Mouse (Mus musculus) stomach, postnatal 0 days (tissue): ENCODE results near the gene Plpp2. TPM values are rescaled to one million over a fixed set of nuclear protein-coding genes. Genes with fewer than 3 reads are reported as not detected.
A peak's percentile ranks its signal among the peaks of the same experiment; 100 is the strongest.

Experiments
- ATAC-seq: fragments of 200-750 bp; cut with Nextera tagmentation; 2 replicates; pipeline ENCODE4 v1.8.0; 2017; ENCODE audit not compliant: low FRiP score, low TSS enrichment
- DNase-seq: peaks from one replicate; pipeline ENCODE4 v3.0.0-alpha.2; 2016; ENCODE audit warnings: low spot score
- H3K27ac ChIP-seq: fragments of 300-500 bp; sonication (generic); replicated peaks from 2 replicates; pipeline ENCODE4 v1.5.1; 2014; ENCODE audit warnings: mild to moderate bottlenecking, control low read depth
- H3K27me3 ChIP-seq: fragments of 300-500 bp; sonication (generic); 2 replicates; pipeline ENCODE4 v1.6.1; 2014; ENCODE audit warnings: low read length; ENCODE audit not compliant: control insufficient read depth, insufficient read depth
- H3K36me3 ChIP-seq: fragments of 300-500 bp; sonication (generic); 2 replicates; pipeline ENCODE4 v1.6.1; 2014; ENCODE audit warnings: low read length, mixed read lengths; ENCODE audit not compliant: control insufficient read depth, insufficient read depth
- H3K4me1 ChIP-seq: fragments of 300-500 bp; sonication (generic); replicated peaks from 2 replicates; pipeline ENCODE4 v1.6.1; 2014; ENCODE audit warnings: antibody characterized with exemption; ENCODE audit not compliant: control insufficient read depth, insufficient read depth
- H3K4me2 ChIP-seq: fragments of 300-500 bp; sonication (generic); replicated peaks from 2 replicates; pipeline ENCODE4 v1.6.1; 2014; ENCODE audit warnings: low read depth, mild to moderate bottlenecking, control low read depth, moderate library complexity
- H3K4me3 ChIP-seq: fragments of 300-500 bp; sonication (generic); 2 replicates; pipeline ENCODE4 v1.5.1; 2014; ENCODE audit warnings: low read depth, low read length, control low read depth
- H3K9ac ChIP-seq: fragments of 300-500 bp; sonication (generic); 2 replicates; pipeline ENCODE4 v1.6.1; 2014; ENCODE audit warnings: mild to moderate bottlenecking, low read length, control low read depth, mixed read lengths
- H3K9me3 ChIP-seq: fragments of 300-500 bp; sonication (generic); 2 replicates; pipeline ENCODE4 v1.6.1; 2016; ENCODE audit warnings: low read length; ENCODE audit not compliant: control insufficient read depth
- CTCF ChIP-seq: IDR thresholded peaks from 2 replicates; pipeline ENCODE4 v1.5.1; 2016; ENCODE audit warnings: antibody characterized with exemption, low read depth, mild to moderate bottlenecking, moderate library complexity
- EP300 ChIP-seq: optimal IDR thresholded peaks from 2 replicates; pipeline ENCODE3; 2016; ENCODE audit warnings: antibody characterized with exemption
- WGBS: fragments of 180-500 bp; shearing (Covaris S2); extraction: QIAGEN DNeasy Blood & Tissue Kit; methylation state at CpG from one replicate; pipeline ENCODE4 v1.1.7; 2014; 5-methylcytosine and 5-hydroxymethylcytosine counted together
- polyA plus RNA-seq: library from polyadenylated mRNA; unstranded; fragments of >200 nt; fragmentation: Nextera tagmentation; extraction: Ambion mirVana; gene quantifications from 2 replicates; pipeline ENCODE4 v1.2.1, GENCODE M21; 2015

Plpp2 gene
- 81.8 and 92.1 TPM in 2 replicates for polyA plus RNA-seq

DNA sequence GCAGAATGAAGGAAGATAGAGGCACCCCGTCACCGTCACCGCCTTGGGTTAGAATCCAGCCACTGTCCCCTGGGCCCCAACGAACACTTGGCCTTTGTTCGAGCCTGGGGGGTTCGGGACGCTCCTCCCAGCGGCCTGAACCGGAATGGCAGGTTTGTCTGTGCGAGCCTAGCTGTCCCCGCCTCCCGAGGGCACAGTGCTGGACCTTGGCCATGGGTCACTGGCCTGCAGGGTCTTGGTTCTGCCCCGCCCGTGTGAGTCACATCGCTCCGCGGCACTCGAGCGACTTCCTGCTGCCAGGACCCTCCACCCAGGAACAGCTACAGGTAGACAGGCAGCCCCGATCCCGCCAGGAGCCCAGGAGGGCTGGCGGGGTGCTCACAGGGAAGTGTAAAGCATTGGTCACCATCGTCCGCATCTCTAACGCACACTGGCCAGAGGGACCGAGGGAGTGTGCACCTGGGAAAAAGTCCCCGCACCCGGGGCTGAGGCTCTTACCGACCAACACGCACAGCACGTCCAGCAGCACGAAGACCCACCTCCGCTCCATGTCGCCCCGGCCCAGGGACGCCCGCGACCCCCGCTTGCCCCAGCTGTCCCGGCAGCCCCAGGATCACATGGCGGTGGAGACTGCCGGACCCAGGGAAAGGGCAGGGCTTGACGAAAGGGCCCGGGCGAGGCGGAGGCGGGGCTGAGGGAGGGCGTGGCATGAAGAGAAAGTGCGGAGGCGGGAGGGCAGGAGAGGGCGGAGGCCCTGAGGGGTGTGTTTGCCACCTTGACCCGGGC is at the start of gene Plpp2:
TSS of gene Plpp2 (minus strand) at position 671 of the 786 bp plus-strand sequence.
- under 1% methylated on average over 50 of the region's 52 CpGs for WGBS

DNA sequence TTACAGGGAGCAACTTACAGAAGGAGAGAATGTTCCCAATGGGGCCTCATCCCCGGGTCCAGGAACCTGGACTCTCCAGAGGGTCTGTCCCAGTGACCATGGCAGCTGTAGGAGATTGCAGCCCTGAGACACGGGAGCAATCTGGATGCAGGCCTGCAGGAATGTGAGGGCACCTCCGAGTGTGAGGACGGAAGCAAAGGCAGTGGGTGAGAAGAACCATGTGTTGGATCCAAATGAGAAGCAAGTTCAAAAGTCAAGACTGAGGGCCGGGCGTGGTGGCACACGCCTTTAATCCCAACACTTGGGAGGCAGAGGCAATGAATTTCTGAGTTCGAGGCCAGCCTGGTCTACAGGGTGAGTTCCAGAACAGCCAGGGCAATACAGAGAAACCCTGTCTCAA is 47.9 kb upstream of the Plpp2 start:
- Histone ChIP-seq H3K27ac (no peak overlapping the region), H3K36me3 (no peaks in the 10 kb centered on the region), H3K4me2 (no peak overlapping the region), H3K4me3 (no peak overlapping the region), H3K9ac (no peak overlapping the region), H3K9me3 (no peaks in the 10 kb centered on the region), H3K4me1 (no peaks in the 10 kb centered on the region), H3K27me3 (no peaks in the 10 kb centered on the region)
- DNase-seq = peak; percentile 12
- WGBS = 78% methylated on average over 8 of the region's 8 CpGs
- ATAC-seq = no peak
- TF ChIP-seq EP300 = no peak
- TF ChIP-seq CTCF = no peak

More for the DNA sequence above, at the start of gene Plpp2:
- Histone ChIP-seq H3K4me2 (peak within 1 kb of the TSS; percentile 87), H3K27ac (peak within 1 kb of the TSS; percentile 89), H3K36me3 (no peaks in the 10 kb centered on the region), H3K4me3 (peak within 1 kb of the TSS; percentile 53), H3K9me3 (no peaks in the 10 kb centered on the region), H3K9ac (peak within 1 kb of the TSS; percentile 60), H3K27me3 (no peaks in the 10 kb centered on the region), H3K4me1 (no peaks in the 10 kb centered on the region)
- no peak for TF ChIP-seq EP300
- peak; percentile 69 for TF ChIP-seq CTCF
- peak; percentile 95 for DNase-seq
- ATAC-seq = peak; percentile 90

- no peaks in the 10 kb centered on the region for H3K4me1 ChIP-seq
- no peak overlapping the region for H3K4me2 ChIP-seq
- DNase-seq (peak; percentile 55), ATAC-seq (no peak)
- peak; percentile 66 for TF ChIP-seq CTCF
- TF ChIP-seq EP300 = no peak
- H3K4me3 ChIP-seq = no peak overlapping the region
- H3K36me3 ChIP-seq = no peaks in the 10 kb centered on the region
- no peak overlapping the region for H3K27ac ChIP-seq
- H3K9me3 ChIP-seq = no peaks in the 10 kb centered on the region
- no peaks in the 10 kb centered on the region for H3K27me3 ChIP-seq
- H3K9ac ChIP-seq = no peak overlapping the region
- WGBS = 43% methylated on average over 6 of the region's 6 CpGs
Measured at GRCm38 (mm10) chr10:79580811-79581210, 47.2 kb upstream of the Plpp2 start.

- no peaks in the 10 kb centered on the region for H3K27me3 ChIP-seq
- H3K9me3 ChIP-seq = no peaks in the 10 kb centered on the region
- no peak for ATAC-seq
- no peak overlapping the region for H3K4me2 ChIP-seq
- no peak overlapping the region for H3K27ac ChIP-seq
- no peaks in the 10 kb centered on the region for H3K4me1 ChIP-seq
- no peaks in the 10 kb centered on the region for H3K36me3 ChIP-seq
- DNase-seq = peak; percentile 3
- 68% methylated on average over 7 of the region's 7 CpGs for WGBS
- H3K9ac ChIP-seq = no peak overlapping the region
- no peak overlapping the region for H3K4me3 ChIP-seq
- TF ChIP-seq CTCF (no peak), EP300 (no peak)
Measured at GRCm38 (mm10) chr10:79580356-79580755, 46.8 kb upstream of the Plpp2 start.

GRCm38 (mm10) chr10:79579781-79580180 is 46.2 kb upstream of the Plpp2 start:
- DNase-seq (peak; percentile 9), ATAC-seq (no peak)
- H3K4me1 ChIP-seq = no peaks in the 10 kb centered on the region
- H3K36me3 ChIP-seq = no peaks in the 10 kb centered on the region
- TF ChIP-seq CTCF (no peak), EP300 (no peak)
- no peak overlapping the region for H3K9ac ChIP-seq
- H3K27me3 ChIP-seq = no peaks in the 10 kb centered on the region
- 71% methylated on average over 12 of the region's 12 CpGs for WGBS
- no peak overlapping the region for H3K4me2 ChIP-seq
- H3K27ac ChIP-seq = no peak overlapping the region
- no peaks in the 10 kb centered on the region for H3K9me3 ChIP-seq
- no peak overlapping the region for H3K4me3 ChIP-seq

- Histone ChIP-seq H3K9me3 (no peaks in the 10 kb centered on the region), H3K9ac (no peak overlapping the region), H3K4me2 (no peak overlapping the region), H3K4me1 (no peaks in the 10 kb centered on the region), H3K36me3 (no peaks in the 10 kb centered on the region), H3K27me3 (no peaks in the 10 kb centered on the region), H3K4me3 (no peak overlapping the region), H3K27ac (no peak overlapping the region)
- WGBS = 62% methylated on average over 7 of the region's 7 CpGs
- TF ChIP-seq EP300 = no peak
- no peak for TF ChIP-seq CTCF
- ATAC-seq = no peak
- DNase-seq = no peak
Measured at GRCm38 (mm10) chr10:79578891-79579290, 45.3 kb upstream of the Plpp2 start.
